Mouse (Mus musculus) neural tube, embryonic 11.5 days (tissue): ENCODE results near the gene Synpo2l. TPM values are rescaled to one million over a fixed set of nuclear protein-coding genes. Genes with fewer than 3 reads are reported as not detected.
A peak's percentile ranks its signal among the peaks of the same experiment; 100 is the strongest.

Experiments used
- ATAC-seq: fragments of 200-750 bp; cut with Nextera tagmentation; 2 replicates; pipeline ENCODE4 v1.8.0; 2017; ENCODE audit warnings: moderate number of reproducible peaks, mild to moderate bottlenecking, moderate TSS enrichment, moderate library complexity; ENCODE audit not compliant: insufficient read depth, low FRiP score, low TSS enrichment
- DNase-seq: peaks from one replicate; pipeline ENCODE4 v3.0.0-alpha.2; 2015; ENCODE audit warnings: low spot score
- H3K27ac ChIP-seq: fragments of 300-500 bp; sonication (generic); 2 replicates; pipeline ENCODE4 v1.5.1; 2014; ENCODE audit warnings: low read depth, mild to moderate bottlenecking, low read length
- H3K27me3 ChIP-seq: fragments of 300-500 bp; sonication (generic); 2 replicates; pipeline ENCODE4 v1.6.1; 2014; ENCODE audit warnings: mild to moderate bottlenecking, low read length, mixed read lengths; ENCODE audit not compliant: control insufficient read depth, insufficient read depth
- H3K36me3 ChIP-seq: fragments of 300-500 bp; sonication (generic); 2 replicates; pipeline ENCODE4 v1.6.1; 2014; ENCODE audit warnings: mild to moderate bottlenecking, low read length, moderate library complexity, mixed read lengths; ENCODE audit not compliant: control insufficient read depth, insufficient read depth
- H3K4me1 ChIP-seq: fragments of 300-500 bp; sonication (generic); 2 replicates; pipeline ENCODE4 v1.6.1; 2014; ENCODE audit warnings: low read length, mixed read lengths; ENCODE audit not compliant: control insufficient read depth, insufficient read depth
- H3K4me2 ChIP-seq: fragments of 300-500 bp; sonication (generic); 2 replicates; pipeline ENCODE4 v1.6.1; 2014; ENCODE audit warnings: low read depth, mild to moderate bottlenecking, moderate library complexity
- H3K4me3 ChIP-seq: fragments of 300-500 bp; sonication (generic); 2 replicates; pipeline ENCODE4 v1.5.1; 2014; ENCODE audit warnings: low read depth, low read length
- H3K9ac ChIP-seq: fragments of 300-500 bp; sonication (generic); 2 replicates; pipeline ENCODE4 v1.6.1; 2014; ENCODE audit warnings: mild to moderate bottlenecking, low read length
- H3K9me3 ChIP-seq: fragments of 300-500 bp; sonication (generic); 2 replicates; pipeline ENCODE4 v1.6.1; 2016; ENCODE audit warnings: low read length; ENCODE audit not compliant: control insufficient read depth
- WGBS: fragments of 180-500 bp; shearing (Covaris S2); extraction: QIAGEN DNeasy Blood & Tissue Kit; methylation state at CpG from one replicate; pipeline ENCODE4 v1.1.7; 2014; 5-methylcytosine and 5-hydroxymethylcytosine counted together
- polyA plus RNA-seq: library from polyadenylated mRNA; unstranded; fragments of >200 nt; fragmentation: Nextera tagmentation; extraction: Ambion mirVana; gene quantifications from 2 replicates; pipeline ENCODE4 v1.2.1, GENCODE M21; 2014

Gene Synpo2l
- polyA plus RNA-seq, 1 experiment from 2014 or later: 6.2 TPM

- no peak overlapping the region for H3K4me2 ChIP-seq
- no peak overlapping the region for H3K27ac ChIP-seq
- H3K4me3 ChIP-seq: no peak overlapping the region
- peaks cover 12% of the 10 kb centered on the region for H3K4me1 ChIP-seq
- H3K9ac ChIP-seq: no peak overlapping the region
- no peaks in the 10 kb centered on the region for H3K27me3 ChIP-seq
- DNase-seq (no peak), ATAC-seq (no peak)
- H3K9me3 ChIP-seq: no peaks in the 10 kb centered on the region
- no peaks in the 10 kb centered on the region for H3K36me3 ChIP-seq
- WGBS: 85% methylated on average over 3 of the region's 3 CpGs
Observed at GRCm38 (mm10) chr14:20700362-20700761, 32.2 kb upstream of the Synpo2l start.

- Histone ChIP-seq H3K4me3 (no peak overlapping the region), H3K36me3 (no peaks in the 10 kb centered on the region), H3K4me1 (peaks cover 16% of the 10 kb centered on the region), H3K9me3 (no peaks in the 10 kb centered on the region), H3K4me2 (no peak overlapping the region), H3K27ac (no peak overlapping the region), H3K27me3 (no peaks in the 10 kb centered on the region), H3K9ac (no peak overlapping the region)
- ATAC-seq (no peak), DNase-seq (no peak)
- WGBS: 93% methylated on average over 2 of the region's 2 CpGs
Observed at GRCm38 (mm10) chr14:20698515-20698914, 30.4 kb upstream of the Synpo2l start.

GRCm38 (mm10) chr14:20696986-20697385, 28.8 kb upstream of the Synpo2l start:
- DNase-seq (peak; percentile 30), ATAC-seq (no peak)
- Histone ChIP-seq H3K9ac (no peak overlapping the region), H3K27me3 (no peaks in the 10 kb centered on the region), H3K4me2 (peak overlapping the region; percentile 76), H3K9me3 (no peaks in the 10 kb centered on the region), H3K36me3 (peaks cover 4% of the 10 kb centered on the region; the same call in 1 of the 2 replicates), H3K4me3 (peak overlapping the region; percentile 65; the same call in 1 of the 2 replicates), H3K27ac (no peak overlapping the region), H3K4me1 (peaks cover 16% of the 10 kb centered on the region)
- 36% methylated on average over 1 of the region's 1 CpGs for WGBS

- WGBS: 13% methylated on average over 27 of the region's 27 CpGs
- Histone ChIP-seq H3K27ac (no peak overlapping the region), H3K4me2 (peak overlapping the region; percentile 76), H3K9ac (peak overlapping the region; percentile 69), H3K4me3 (peak overlapping the region; percentile 65), H3K36me3 (peaks cover 12% of the 10 kb centered on the region), H3K4me1 (peaks cover 16% of the 10 kb centered on the region), H3K27me3 (no peaks in the 10 kb centered on the region), H3K9me3 (no peaks in the 10 kb centered on the region)
- peak; percentile 51; the same call in 1 of the 2 replicates for ATAC-seq
- DNase-seq: no peak
Observed at GRCm38 (mm10) chr14:20695761-20696520, 27.8 kb upstream of the Synpo2l start.

GRCm38 (mm10) chr14:20694884-20695760, 27.0 kb upstream of the Synpo2l start, which contains the start of gene Fut11:
Gene Fut11, plus strand, starts transcription at chr14:20694968.
- DNase-seq (peak; percentile 89), ATAC-seq (peak; percentile 89)
- peak within 1 kb of the TSS; percentile 69 for H3K9ac ChIP-seq
- H3K36me3 ChIP-seq: peaks cover 15% of the 10 kb centered on the region
- WGBS: under 1% methylated on average over 103 of the region's 111 CpGs
- H3K4me2 ChIP-seq: peak within 1 kb of the TSS; percentile 76
- no peaks in the 10 kb centered on the region for H3K9me3 ChIP-seq
- H3K4me1 ChIP-seq: peaks cover 16% of the 10 kb centered on the region
- peak within 1 kb of the TSS; percentile 65 for H3K4me3 ChIP-seq
- H3K27ac ChIP-seq: peak within 1 kb of the TSS; percentile 89
- H3K27me3 ChIP-seq: no peaks in the 10 kb centered on the region

- Histone ChIP-seq H3K27me3 (no peaks in the 10 kb centered on the region), H3K36me3 (peaks cover 16% of the 10 kb centered on the region), H3K4me2 (peak overlapping the region; percentile 76), H3K27ac (peak overlapping the region; percentile 89), H3K9me3 (no peaks in the 10 kb centered on the region), H3K9ac (peak overlapping the region; percentile 69), H3K4me3 (peak overlapping the region; percentile 65), H3K4me1 (peaks cover 16% of the 10 kb centered on the region)
- peak; percentile 23; the same call in 1 of the 2 replicates for ATAC-seq
- 53% methylated on average over 13 of the region's 13 CpGs for WGBS
- DNase-seq: peak; percentile 23
Observed at GRCm38 (mm10) chr14:20694185-20694883, 26.2 kb upstream of the Synpo2l start.

- no peak for ATAC-seq
Observed at GRCm38 (mm10) chr14:20693589-20694101, 25.5 kb upstream of the Synpo2l start.

GRCm38 (mm10) chr14:20691772-20692171, 23.6 kb upstream of the Synpo2l start:
- no peak overlapping the region for H3K4me3 ChIP-seq
- WGBS: 92% methylated on average over 6 of the region's 6 CpGs
- ATAC-seq (no peak), DNase-seq (no peak)
- no peak overlapping the region for H3K9ac ChIP-seq
- H3K4me1 ChIP-seq: peaks cover 12% of the 10 kb centered on the region
- no peak overlapping the region for H3K4me2 ChIP-seq
- no peaks in the 10 kb centered on the region for H3K9me3 ChIP-seq
- peaks cover 32% of the 10 kb centered on the region for H3K36me3 ChIP-seq
- H3K27ac ChIP-seq: no peak overlapping the region
- H3K27me3 ChIP-seq: no peaks in the 10 kb centered on the region

More at GRCm38 (mm10) chr14:20693589-20694101, 25.5 kb upstream of the Synpo2l start:
- Histone ChIP-seq H3K36me3 (peaks cover 23% of the 10 kb centered on the region), H3K27me3 (no peaks in the 10 kb centered on the region), H3K4me2 (no peak overlapping the region), H3K4me3 (no peak overlapping the region), H3K4me1 (peaks cover 16% of the 10 kb centered on the region), H3K9me3 (no peaks in the 10 kb centered on the region), H3K9ac (no peak overlapping the region), H3K27ac (no peak overlapping the region)
- WGBS: 95% methylated on average over 10 of the region's 10 CpGs
- no peak for DNase-seq
